Mouse (Mus musculus): ENCODE measurements at regions not wholly inside any gene's neighbourhood (a gene's known extent, or its start where the extent isn't known, plus 50 kb on each side); places are given as distances from the start of the nearest gene placed in this dataset.

GRCm38 (mm10) chr3:21973153-21973552, 103.3 kb upstream of the Tbl1xr1 start:
- DNase-seq (ENCODE audit: low read depth, low spot score): no peak
- WGBS: 89% methylated on average over 1 of the region's 1 CpGs

GRCm38 (mm10) chr3:21973681-21974080, 102.8 kb upstream of the Tbl1xr1 start:
- WGBS: 93% methylated on average over 7 of the region's 7 CpGs
- no peak for DNase-seq (ENCODE audit: low read depth, low spot score)

GRCm38 (mm10) chr3:21974766-21975165, 101.7 kb upstream of the Tbl1xr1 start:
- WGBS: 65% methylated on average over 2 of the region's 2 CpGs

GRCm38 (mm10) chr3:21977775-21978174, 98.7 kb upstream of the Tbl1xr1 start:
- DNase-seq (ENCODE audit: low read depth, low spot score): no peak
- WGBS: 83% methylated on average over 1 of the region's 1 CpGs

More at GRCm38 (mm10) chr3:21974766-21975165, 101.7 kb upstream of the Tbl1xr1 start:
- DNase-seq (ENCODE audit: low read depth, low spot score): no peak

- WGBS: 90% methylated on average over 8 of the region's 8 CpGs
- no peak for DNase-seq (ENCODE audit: low read depth, low spot score)
These were observed 93.5 kb upstream of the Tbl1xr1 start for GRCm38 (mm10) chr3:21982991-21983390.

- 64% methylated on average over 2 of the region's 2 CpGs for WGBS
- DNase-seq (ENCODE audit: low read depth, low spot score): no peak
These were observed 92.3 kb upstream of the Tbl1xr1 start for GRCm38 (mm10) chr3:21983993-21984725.

- WGBS: 57% methylated on average over 2 of the region's 2 CpGs
- DNase-seq (ENCODE audit: low read depth, low spot score): no peak
These were observed 91.6 kb upstream of the Tbl1xr1 start for GRCm38 (mm10) chr3:21984807-21985206.

GRCm38 (mm10) chr3:21986164-21986892, 90.1 kb upstream of the Tbl1xr1 start:
- 28% methylated on average over 5 of the region's 5 CpGs for WGBS
- DNase-seq (ENCODE audit: low read depth, low spot score): peak; percentile 86

- WGBS: 32% methylated on average over 2 of the region's 2 CpGs
- DNase-seq (ENCODE audit: low read depth, low spot score): no peak
These were observed 89.6 kb upstream of the Tbl1xr1 start for GRCm38 (mm10) chr3:21986893-21987250.

- WGBS: 41% methylated on average over 5 of the region's 5 CpGs
- no peak for DNase-seq (ENCODE audit: low read depth, low spot score)
These were observed 88.9 kb upstream of the Tbl1xr1 start for GRCm38 (mm10) chr3:21987455-21988009.

- WGBS: 23% methylated on average over 8 of the region's 8 CpGs
- DNase-seq (ENCODE audit: low read depth, low spot score): peak; percentile 85
These were observed 88.4 kb upstream of the Tbl1xr1 start for GRCm38 (mm10) chr3:21988010-21988531.

- WGBS: 81% methylated on average over 4 of the region's 4 CpGs
These were observed 85.9 kb upstream of the Tbl1xr1 start for GRCm38 (mm10) chr3:21990526-21990925.

GRCm38 (mm10) chr3:21991681-21992152, 84.7 kb upstream of the Tbl1xr1 start:
- WGBS: 28% methylated on average over 9 of the region's 9 CpGs
- no peak for DNase-seq (ENCODE audit: low read depth, low spot score)

More at GRCm38 (mm10) chr3:21990526-21990925, 85.9 kb upstream of the Tbl1xr1 start:
- DNase-seq (ENCODE audit: low read depth, low spot score): no peak

GRCm38 (mm10) chr3:21992203-21992602, 84.2 kb upstream of the Tbl1xr1 start:
- DNase-seq (ENCODE audit: low read depth, low spot score): no peak
- 82% methylated on average over 5 of the region's 5 CpGs for WGBS

- WGBS: 88% methylated on average over 2 of the region's 2 CpGs
- no peak for DNase-seq (ENCODE audit: low read depth, low spot score)
These were observed 82.5 kb upstream of the Tbl1xr1 start for GRCm38 (mm10) chr3:21993961-21994360.

GRCm38 (mm10) chr3:21995566-21996391, 80.7 kb upstream of the Tbl1xr1 start:
- 36% methylated on average over 8 of the region's 8 CpGs for WGBS
- DNase-seq (ENCODE audit: low read depth, low spot score): no peak

- 74% methylated on average over 3 of the region's 3 CpGs for WGBS
- DNase-seq (ENCODE audit: low read depth, low spot score): no peak
These were observed 79.1 kb upstream of the Tbl1xr1 start for GRCm38 (mm10) chr3:21997387-21997786.

- WGBS: 62% methylated on average over 9 of the region's 9 CpGs
- no peak for DNase-seq (ENCODE audit: low read depth, low spot score)
These were observed 71.0 kb upstream of the Tbl1xr1 start for GRCm38 (mm10) chr3:22005456-22005855.

GRCm38 (mm10) chr3:22006113-22006512, 70.3 kb upstream of the Tbl1xr1 start:
- WGBS: 100% methylated on average over 1 of the region's 1 CpGs
- DNase-seq (ENCODE audit: low read depth, low spot score): no peak

GRCm38 (mm10) chr3:22006651-22007050, 69.8 kb upstream of the Tbl1xr1 start:
- 88% methylated on average over 2 of the region's 2 CpGs for WGBS
- DNase-seq (ENCODE audit: low read depth, low spot score): no peak

All from large intestine, adult 2 months (tissue).